Mouse (Mus musculus) liver, postnatal 0 days (tissue): ENCODE data around the gene Tab1. TPM values are rescaled to one million over a fixed set of nuclear protein-coding genes. Genes with fewer than 3 reads are reported as not detected.

Experiments used
- ATAC-seq: fragments of 200-750 bp; cut with Nextera tagmentation; 2 replicates; pipeline ENCODE4 v1.8.0; 2017; ENCODE audit warnings: mild to moderate bottlenecking, moderate library complexity
- DNase-seq: peaks from one replicate; pipeline ENCODE4 v3.0.0-alpha.2; 2016
- H3K27ac ChIP-seq: fragments of 300-500 bp; sonication (generic); 2 replicates; pipeline ENCODE4 v1.5.1; 2014; ENCODE audit warnings: antibody characterized with exemption, moderate library complexity, mild to moderate bottlenecking, low read depth
- H3K27me3 ChIP-seq: fragments of 300-500 bp; sonication (generic); 2 replicates; pipeline ENCODE4 v1.6.1; 2014; ENCODE audit warnings: low read length, control low read depth, mixed read lengths; ENCODE audit not compliant: insufficient read depth
- H3K36me3 ChIP-seq: fragments of 300-500 bp; sonication (generic); replicated peaks from 2 replicates; pipeline ENCODE4 v1.6.1; 2014; ENCODE audit warnings: mild to moderate bottlenecking, control low read depth, low read length, moderate library complexity, mixed read lengths; ENCODE audit not compliant: insufficient read depth
- H3K4me1 ChIP-seq: fragments of 300-500 bp; sonication (generic); 2 replicates; pipeline ENCODE4 v1.6.1; 2014; ENCODE audit warnings: antibody characterized with exemption, mild to moderate bottlenecking, control low read depth; ENCODE audit not compliant: insufficient read depth
- H3K4me2 ChIP-seq: fragments of 300-500 bp; sonication (generic); 2 replicates; pipeline ENCODE4 v1.6.1; 2014; ENCODE audit warnings: low read depth, mild to moderate bottlenecking, low read length, moderate library complexity, mixed read lengths
- H3K4me3 ChIP-seq: fragments of 300-500 bp; sonication (generic); 2 replicates; pipeline ENCODE4 v1.5.1; 2014; ENCODE audit warnings: low read depth, low read length
- H3K9ac ChIP-seq: fragments of 300-500 bp; sonication (generic); replicated peaks from 2 replicates; pipeline ENCODE4 v1.6.1; 2014; ENCODE audit warnings: mild to moderate bottlenecking, moderate library complexity
- H3K9me3 ChIP-seq: fragments of 300-500 bp; sonication (generic); 2 replicates; pipeline ENCODE4 v1.6.1; 2016; ENCODE audit warnings: mild to moderate bottlenecking, control low read depth, low read length, mixed read lengths
- CTCF ChIP-seq: sonication (generic); IDR thresholded peaks from 2 replicates; pipeline ENCODE4 v1.5.1; 2016; ENCODE audit warnings: antibody characterized with exemption, low read depth
- EP300 ChIP-seq: IDR thresholded peaks from 2 replicates; pipeline ENCODE4 v1.6.1; 2016; ENCODE audit warnings: antibody characterized with exemption, low read depth, mild to moderate bottlenecking
- WGBS: fragments of 180-500 bp; shearing (Covaris S2); extraction: QIAGEN DNeasy Blood & Tissue Kit; methylation state at CpG from one replicate; pipeline ENCODE4 v1.1.7; 2014; ENCODE audit not compliant: insufficient replicate concordance; 5-methylcytosine and 5-hydroxymethylcytosine counted together
- polyA plus RNA-seq: library from polyadenylated mRNA; unstranded; fragments of >200 nt; fragmentation: Nextera tagmentation; extraction: Ambion mirVana; gene quantifications from 2 replicates; pipeline ENCODE4 v1.2.1, GENCODE M21; 2015

Gene Tab1
- polyA plus RNA-seq, 1 experiment from 2014 or later = 7.5 TPM

DNA sequence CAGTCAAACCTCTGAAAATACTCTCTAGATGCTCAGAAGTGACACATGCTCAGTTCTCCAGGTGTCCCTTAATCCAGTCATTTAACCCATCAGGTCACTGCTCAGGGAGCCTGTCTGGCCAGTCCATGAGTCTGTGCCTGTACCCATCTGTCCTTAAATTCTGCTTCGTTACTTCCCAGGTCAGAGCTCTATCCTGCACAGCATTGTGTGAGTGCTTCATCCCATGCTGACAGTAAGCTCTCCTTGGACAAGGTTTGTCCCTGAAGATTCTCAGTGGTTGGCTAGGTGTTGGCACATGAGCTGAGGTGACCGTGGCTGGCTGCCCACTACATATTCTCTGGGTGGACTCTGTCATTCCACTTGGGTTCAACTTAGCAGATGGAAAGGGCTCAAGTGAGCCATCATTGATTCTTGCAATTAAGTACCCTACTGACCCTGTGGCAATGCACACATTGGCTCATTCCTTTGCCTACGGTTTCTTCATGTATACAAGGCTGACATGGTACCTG lies 73.2 kb downstream of the Tab1 start:
- H3K9me3 ChIP-seq = no peaks in the 10 kb centered on the region
- TF ChIP-seq EP300 (no peak), CTCF (no peak)
- no peak overlapping the region for H3K4me2 ChIP-seq
- no peak overlapping the region for H3K9ac ChIP-seq
- DNase-seq = no peak
- H3K4me1 ChIP-seq = no peaks in the 10 kb centered on the region
- 69% methylated on average over 3 of the region's 3 CpGs for WGBS
- no peak overlapping the region for H3K27ac ChIP-seq
- no peak for ATAC-seq
- no peaks in the 10 kb centered on the region for H3K36me3 ChIP-seq
- H3K27me3 ChIP-seq = no peaks in the 10 kb centered on the region
- H3K4me3 ChIP-seq = no peak overlapping the region

DNA sequence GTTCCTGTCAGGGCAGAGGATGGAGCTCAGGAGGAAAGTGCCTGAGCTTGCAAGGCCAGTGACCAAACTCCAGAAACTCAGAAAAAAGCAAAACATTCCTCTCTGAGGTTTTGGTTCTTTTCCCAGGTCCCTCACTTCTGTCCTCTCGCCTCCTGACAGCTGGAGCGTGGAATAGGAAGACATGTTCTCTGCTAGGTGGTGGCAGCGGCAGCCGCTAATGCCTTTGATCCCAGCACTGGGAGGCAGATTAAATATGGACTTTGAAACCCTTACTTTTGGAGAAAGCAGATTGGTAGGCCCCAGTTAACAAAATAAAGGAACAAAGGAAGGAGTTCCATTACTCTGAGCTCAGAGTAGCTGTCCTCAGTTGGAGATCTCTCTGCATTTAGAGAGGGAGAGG lies 75.5 kb downstream of the Tab1 start:
- 48% methylated on average over 4 of the region's 4 CpGs for WGBS
- no peaks in the 10 kb centered on the region for H3K27me3 ChIP-seq
- H3K27ac ChIP-seq = no peak overlapping the region
- H3K9me3 ChIP-seq = no peaks in the 10 kb centered on the region
- H3K9ac ChIP-seq = no peak overlapping the region
- no peak for DNase-seq
- H3K4me2 ChIP-seq = no peak overlapping the region
- no peak for ATAC-seq
- TF ChIP-seq EP300 = no peak
- TF ChIP-seq CTCF = no peak
- no peaks in the 10 kb centered on the region for H3K4me1 ChIP-seq
- H3K4me3 ChIP-seq = no peak overlapping the region
- no peaks in the 10 kb centered on the region for H3K36me3 ChIP-seq

Other genes with a start within 250 kb of the Tab1 start
- 34.6 and 38.1 TPM in 2 replicates for gene Apobec3, start 241.5 kb upstream of the Tab1 start, polyA plus RNA-seq
- 1.0 and 1.2 TPM in 2 replicates for gene Cbx7, start 162.0 kb upstream of the Tab1 start, polyA plus RNA-seq
- gene Pdgfb, start 118.2 kb upstream of the Tab1 start, polyA plus RNA-seq = 0.77 and 0.85 TPM in 2 replicates
- 10.3 and 10.4 TPM in 2 replicates for gene Syngr1, start 41.8 kb upstream of the Tab1 start, polyA plus RNA-seq
- gene Rpl3, start 41.3 kb upstream of the Tab1 start, polyA plus RNA-seq = 394 and 407 TPM in 2 replicates
- gene Mgat3, start 40.6 kb downstream of the Tab1 start, polyA plus RNA-seq = 0.12 and 0.14 TPM in 2 replicates
- 8.5 and 8.6 TPM in 2 replicates for gene Mief1, start 100.9 kb downstream of the Tab1 start, polyA plus RNA-seq
- not detected in 2 replicates for gene AC140267.1, start 102.7 kb downstream of the Tab1 start, polyA plus RNA-seq
- 64.3 and 65.7 TPM in 2 replicates for gene Atf4, start 122.1 kb downstream of the Tab1 start, polyA plus RNA-seq
- 27.0 and 27.5 TPM in 2 replicates for gene Rps19bp1, start 131.2 kb downstream of the Tab1 start, polyA plus RNA-seq
- not detected in 2 replicates for gene Cacna1i, start 154.1 kb downstream of the Tab1 start, polyA plus RNA-seq